Mouse (Mus musculus) embryonic facial prominence, embryonic 13.5 days (tissue): ENCODE data around the gene Iscu. TPM values are rescaled to one million over a fixed set of nuclear protein-coding genes. Genes with fewer than 3 reads are reported as not detected.
"Not testable (repeated sequence)": the region's sequence is repeated elsewhere in the genome, so short reads cannot be mapped to it uniquely, and the experiment has no call there.

Experiments used
- ATAC-seq: fragments of 200-750 bp; cut with Nextera tagmentation; 2 replicates; pipeline ENCODE4 v1.8.0; 2017; ENCODE audit warnings: low read depth; ENCODE audit not compliant: insufficient number of reproducible peaks, insufficient read depth, low FRiP score, low TSS enrichment
- H3K27ac ChIP-seq: fragments of 300-500 bp; sonication (generic); 2 replicates; pipeline ENCODE4 v1.5.1; 2015; ENCODE audit warnings: moderate library complexity, mild to moderate bottlenecking, inconsistent platforms
- H3K27me3 ChIP-seq: fragments of 300-500 bp; sonication (generic); 2 replicates; pipeline ENCODE4 v1.6.1; 2015; ENCODE audit warnings: mild to moderate bottlenecking, inconsistent platforms
- H3K36me3 ChIP-seq: fragments of 300-500 bp; sonication (generic); 2 replicates; pipeline ENCODE4 v1.6.1; 2015; ENCODE audit warnings: mild to moderate bottlenecking, inconsistent platforms
- H3K4me1 ChIP-seq: fragments of 300-500 bp; sonication (generic); 2 replicates; pipeline ENCODE4 v1.6.1; 2015; ENCODE audit warnings: inconsistent platforms
- H3K4me2 ChIP-seq: fragments of 300-500 bp; sonication (generic); 2 replicates; pipeline ENCODE4 v1.6.1; 2015; ENCODE audit warnings: moderate library complexity, mild to moderate bottlenecking, inconsistent platforms
- H3K4me3 ChIP-seq: fragments of 300-500 bp; sonication (generic); 2 replicates; pipeline ENCODE4 v1.5.1; 2015; ENCODE audit warnings: mild to moderate bottlenecking, inconsistent platforms
- H3K9ac ChIP-seq: fragments of 300-500 bp; sonication (generic); 2 replicates; pipeline ENCODE4 v1.6.1; 2015; ENCODE audit warnings: mild to moderate bottlenecking, inconsistent platforms
- H3K9me3 ChIP-seq: fragments of 300-500 bp; sonication (generic); 2 replicates; pipeline ENCODE4 v1.6.1; 2016; ENCODE audit warnings: inconsistent platforms
- WGBS: fragments of 180-500 bp; shearing (Covaris S2); methylation state at CpG from one replicate; pipeline ENCODE4 v1.1.7; 2015; ENCODE audit warnings: mixed read lengths; 5-methylcytosine and 5-hydroxymethylcytosine counted together
- polyA plus RNA-seq: library from polyadenylated mRNA; unstranded; fragments of >200 nt; fragmentation: Nextera tagmentation; extraction: Ambion mirVana; gene quantifications from 2 replicates; pipeline ENCODE4 v1.2.1, GENCODE M21; 2015

Gene Iscu
- polyA plus RNA-seq, 1 experiment from 2014 or later, result 101 TPM

- H3K4me1 ChIP-seq, result 0 out of 2 replicates have a peak, but pooled peaks cover 3% of the 10 kb centered on the region
- no peaks in the 10 kb centered on the region for H3K27me3 ChIP-seq
- H3K36me3 ChIP-seq, result peaks cover 85% of the 10 kb centered on the region
- H3K4me2 ChIP-seq, result no peak overlapping the region
- H3K27ac ChIP-seq, result no peak overlapping the region
- H3K9me3 ChIP-seq, result no peaks in the 10 kb centered on the region
- H3K9ac ChIP-seq, result no peak overlapping the region
- no peak for ATAC-seq
- WGBS, result 96% methylated on average over 2 of the region's 2 CpGs
- no peak overlapping the region for H3K4me3 ChIP-seq
These were observed 11.0 kb upstream of the Iscu start for GRCm38 (mm10) chr5:113761585-113761984.

- H3K27me3 ChIP-seq, result no peaks in the 10 kb centered on the region
- no peaks in the 10 kb centered on the region for H3K9me3 ChIP-seq
- no peak overlapping the region for H3K4me3 ChIP-seq
- no peak overlapping the region for H3K4me2 ChIP-seq
- H3K36me3 ChIP-seq, result peaks cover 82% of the 10 kb centered on the region
- no peak overlapping the region for H3K27ac ChIP-seq
- H3K4me1 ChIP-seq, result peaks cover 9% of the 10 kb centered on the region
- H3K9ac ChIP-seq, result no peak overlapping the region
- no peak for ATAC-seq
- WGBS, result 84% methylated on average over 7 of the region's 7 CpGs
These were observed 8.1 kb upstream of the Iscu start for GRCm38 (mm10) chr5:113764426-113764825.

- peaks cover 69% of the 10 kb centered on the region for H3K36me3 ChIP-seq
- H3K9ac ChIP-seq, result no peak overlapping the region
- no peak for ATAC-seq
These were observed 6.7 kb upstream of the Iscu start for GRCm38 (mm10) chr5:113765641-113766526.

GRCm38 (mm10) chr5:113768806-113769205 is 3.7 kb upstream of the Iscu start:
- Histone ChIP-seq H3K4me3 (no peak overlapping the region), H3K4me2 (no peak overlapping the region), H3K27me3 (no peaks in the 10 kb centered on the region), H3K9me3 (no peaks in the 10 kb centered on the region), H3K4me1 (peaks cover 29% of the 10 kb centered on the region), H3K9ac (no peak overlapping the region), H3K27ac (no peak overlapping the region), H3K36me3 (peaks cover 40% of the 10 kb centered on the region)
- no peak for ATAC-seq
- 87% methylated on average over 8 of the region's 8 CpGs for WGBS

More at GRCm38 (mm10) chr5:113765641-113766526, 6.7 kb upstream of the Iscu start:
- Histone ChIP-seq H3K9me3 (no peaks in the 10 kb centered on the region), H3K27ac (no peak overlapping the region), H3K4me2 (no peak overlapping the region), H3K27me3 (no peaks in the 10 kb centered on the region), H3K4me3 (no peak overlapping the region), H3K4me1 (peaks cover 21% of the 10 kb centered on the region)
- WGBS, result 91% methylated on average over 13 of the region's 13 CpGs

DNA sequence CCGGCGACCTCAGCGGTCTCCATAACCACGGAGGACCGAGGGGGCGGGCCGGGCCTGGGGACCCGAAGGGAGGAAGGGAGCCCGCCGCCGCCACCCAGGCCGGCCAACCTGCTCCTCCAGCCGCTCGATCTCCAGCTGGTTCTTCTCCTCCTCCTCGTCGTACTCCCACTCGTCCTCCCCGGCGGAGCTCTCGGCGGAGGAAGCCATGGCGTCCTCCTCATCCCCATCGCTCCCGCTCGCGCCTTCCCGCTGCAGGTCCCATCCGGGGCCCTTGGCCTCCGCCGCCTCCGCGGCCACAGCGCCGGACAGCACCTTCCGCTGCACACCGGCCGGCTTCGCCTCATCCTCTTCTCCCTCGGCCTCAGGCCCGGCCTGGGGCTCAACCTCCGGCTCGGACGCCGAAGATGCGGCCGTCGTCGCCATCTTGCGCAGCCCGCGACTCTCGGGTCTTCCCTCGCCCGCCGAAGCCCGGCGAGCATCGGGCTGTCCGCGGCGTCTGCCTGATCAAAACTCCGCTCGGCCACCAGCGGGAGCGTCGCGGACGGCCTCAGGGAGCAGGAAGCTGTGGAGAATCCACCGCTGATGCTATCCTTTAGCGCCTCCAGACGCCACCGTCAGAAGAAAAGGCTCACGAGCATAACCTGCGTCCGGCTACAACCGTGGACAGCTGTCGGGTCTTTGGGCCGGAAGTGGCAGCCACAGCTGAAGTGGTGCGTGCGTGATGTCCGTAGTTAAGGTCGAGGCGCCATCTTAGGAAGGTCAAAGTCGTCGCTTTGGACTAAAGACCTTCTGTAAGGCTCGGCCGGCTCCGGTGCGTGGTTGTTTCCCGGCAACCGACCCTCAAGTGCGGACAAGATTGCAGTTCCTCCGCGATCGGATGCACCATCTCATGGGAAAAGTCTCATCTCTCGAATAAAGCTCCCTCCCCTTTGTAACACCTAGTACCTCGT is 1.1 kb upstream of the Iscu start:
- H3K9ac ChIP-seq, result peak overlapping the region; percentile 96
- no peaks in the 10 kb centered on the region for H3K27me3 ChIP-seq
- H3K36me3 ChIP-seq, result peaks cover 49% of the 10 kb centered on the region
- peak overlapping the region; percentile 98 for H3K27ac ChIP-seq
- peaks cover 31% of the 10 kb centered on the region for H3K4me1 ChIP-seq
- H3K9me3 ChIP-seq, result no peaks in the 10 kb centered on the region
- WGBS, result under 1% methylated on average over 97 of the region's 97 CpGs
- H3K4me3 ChIP-seq, result peak overlapping the region; percentile 93
- H3K4me2 ChIP-seq, result peak overlapping the region; percentile 83
- peak; percentile 54 for ATAC-seq

DNA sequence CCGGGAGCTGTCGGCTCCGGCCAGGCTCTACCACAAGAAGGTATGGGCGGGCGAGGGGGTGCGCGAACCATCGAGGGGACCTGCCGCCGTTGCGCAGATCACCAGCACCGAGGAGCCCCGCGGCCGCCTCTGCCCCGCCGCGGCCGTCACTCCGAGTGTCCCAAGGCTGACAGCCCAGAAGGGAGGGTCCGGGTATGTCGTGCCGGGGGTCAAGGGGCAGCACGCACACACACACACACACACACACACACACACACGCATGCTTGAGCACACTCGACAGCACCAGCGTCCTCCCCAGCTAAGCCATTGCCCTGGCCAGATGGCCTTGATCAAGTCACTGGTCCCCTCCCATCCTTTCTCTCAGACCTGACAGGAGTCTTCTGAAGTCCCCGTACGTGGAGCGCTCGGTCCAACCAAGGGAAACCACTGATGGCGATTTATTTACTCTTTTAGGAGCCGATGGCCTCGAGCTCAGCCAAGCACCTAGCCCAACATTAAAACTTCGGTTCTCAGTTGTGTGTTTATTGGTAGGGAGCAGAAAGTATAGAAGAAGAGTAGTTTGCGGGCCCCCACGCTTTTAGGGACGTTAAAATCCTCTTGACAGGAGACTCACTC is 464 bp downstream of the Iscu start:
- Histone ChIP-seq H3K27me3 (no peaks in the 10 kb centered on the region), H3K27ac (peak overlapping the region; percentile 98)

DNA sequence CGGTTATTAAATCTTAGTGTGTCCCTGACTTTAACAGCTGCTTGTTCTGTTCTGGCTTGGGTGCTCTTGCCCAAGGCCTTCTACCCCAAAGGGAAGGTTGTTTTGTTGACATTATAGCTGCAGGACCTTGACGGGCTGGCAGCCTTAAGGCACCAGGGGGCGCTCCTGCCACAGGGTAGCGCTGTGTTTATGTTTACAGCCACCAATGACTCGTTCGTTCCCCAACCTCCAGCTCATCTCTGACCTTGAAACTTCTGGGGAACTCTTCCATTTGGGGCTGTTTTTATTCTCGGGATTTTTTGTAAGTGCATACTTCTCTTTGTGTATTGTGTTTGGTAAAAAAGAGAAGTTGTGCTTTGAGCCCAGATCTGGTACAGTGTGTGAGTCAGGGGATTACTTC is 1.1 kb downstream of the Iscu start:
- WGBS, result 1% methylated on average over 7 of the region's 7 CpGs
- H3K9me3 ChIP-seq, result no peaks in the 10 kb centered on the region
- no peaks in the 10 kb centered on the region for H3K27me3 ChIP-seq
- peaks cover 36% of the 10 kb centered on the region for H3K4me1 ChIP-seq
- H3K4me3 ChIP-seq, result peak overlapping the region; percentile 93
- no peak overlapping the region for H3K27ac ChIP-seq
- H3K9ac ChIP-seq, result peak overlapping the region; percentile 80
- peaks cover 46% of the 10 kb centered on the region for H3K36me3 ChIP-seq
- peak overlapping the region; percentile 83 for H3K4me2 ChIP-seq
- no peak for ATAC-seq

More for the DNA sequence above, 464 bp downstream of the Iscu start:
- peak overlapping the region; percentile 93 for H3K4me3 ChIP-seq
- peak; percentile 8; the same call in 1 of the 2 replicates for ATAC-seq
- under 1% methylated on average over 34 of the region's 38 CpGs for WGBS
- H3K4me2 ChIP-seq, result peak overlapping the region; percentile 83
- H3K9ac ChIP-seq, result peak overlapping the region; percentile 80
- H3K4me1 ChIP-seq, result peaks cover 31% of the 10 kb centered on the region
- no peaks in the 10 kb centered on the region for H3K9me3 ChIP-seq
- H3K36me3 ChIP-seq, result peaks cover 48% of the 10 kb centered on the region

GRCm38 (mm10) chr5:113775585-113775984 is 3.0 kb downstream of the Iscu start:
- H3K4me1 ChIP-seq, result peaks cover 32% of the 10 kb centered on the region
- no peak for ATAC-seq
- H3K27ac ChIP-seq, result no peak overlapping the region
- H3K27me3 ChIP-seq, result no peaks in the 10 kb centered on the region
- peaks cover 42% of the 10 kb centered on the region for H3K36me3 ChIP-seq
- no peak overlapping the region for H3K4me3 ChIP-seq
- no peak overlapping the region for H3K9ac ChIP-seq
- WGBS, result 87% methylated on average over 10 of the region's 10 CpGs
- no peaks in the 10 kb centered on the region for H3K9me3 ChIP-seq
- H3K4me2 ChIP-seq, result no peak overlapping the region

DNA sequence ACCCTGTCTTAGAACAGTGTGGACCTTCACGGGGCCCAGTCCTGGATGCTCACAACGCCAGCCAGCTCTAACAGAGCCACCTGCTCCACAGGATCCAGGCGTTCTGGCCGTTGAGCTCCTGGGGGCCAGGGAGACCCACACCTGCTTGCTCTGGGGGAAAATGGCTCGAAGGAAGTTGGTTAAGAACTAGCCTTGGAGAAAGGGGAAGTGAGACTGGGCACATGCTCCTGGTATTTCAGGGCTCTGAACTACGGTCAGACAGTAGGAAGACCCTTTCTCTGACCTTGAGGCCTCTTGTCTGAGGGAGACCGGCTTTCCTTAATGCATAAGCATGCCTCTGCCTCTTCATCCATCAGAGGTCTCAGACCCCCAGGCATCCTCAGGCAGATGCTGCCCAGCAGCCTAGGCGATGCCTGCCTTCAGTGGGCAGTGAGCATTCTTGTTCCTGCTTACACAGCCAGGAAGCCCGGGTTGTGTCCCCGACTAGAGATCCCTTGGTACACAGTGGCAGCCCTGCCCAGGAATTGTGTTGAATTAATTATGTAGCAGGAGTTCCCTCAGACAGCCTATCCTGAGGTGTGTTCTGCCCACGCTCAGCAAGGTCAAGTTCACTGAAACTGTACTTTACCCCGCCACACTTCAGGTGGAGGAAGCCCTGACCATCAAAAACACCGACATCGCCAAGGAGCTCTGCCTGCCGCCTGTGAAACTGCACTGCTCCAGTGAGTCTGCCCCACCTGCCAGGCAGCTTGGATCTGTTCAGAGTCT is 3.8 kb downstream of the Iscu start:
- no peak overlapping the region for H3K27ac ChIP-seq
- no peaks in the 10 kb centered on the region for H3K9me3 ChIP-seq
- H3K9ac ChIP-seq, result no peak overlapping the region
- peaks cover 38% of the 10 kb centered on the region for H3K4me1 ChIP-seq
- no peaks in the 10 kb centered on the region for H3K27me3 ChIP-seq
- no peak overlapping the region for H3K4me3 ChIP-seq
- 89% methylated on average over 15 of the region's 15 CpGs for WGBS
- H3K4me2 ChIP-seq, result no peak overlapping the region
- H3K36me3 ChIP-seq, result peaks cover 42% of the 10 kb centered on the region
- ATAC-seq, result no peak

DNA sequence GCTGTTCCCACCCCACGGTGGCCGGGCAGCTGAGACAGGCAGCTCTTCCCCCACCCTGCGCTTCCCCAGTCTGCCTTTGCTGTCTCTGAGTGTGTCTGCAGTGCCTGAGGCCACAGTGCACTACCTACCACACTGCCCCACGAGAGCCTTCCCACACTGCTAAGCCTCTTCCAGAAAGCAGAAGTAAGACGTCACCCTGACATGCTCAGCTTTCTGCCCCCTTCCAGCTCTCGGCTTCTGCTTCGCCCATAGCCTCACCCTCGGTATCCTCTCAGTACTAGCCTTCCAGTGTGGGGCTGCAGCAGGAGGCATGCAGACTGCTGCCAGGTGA is 4.3 kb downstream of the Iscu start:
- no peak for ATAC-seq
- Histone ChIP-seq H3K36me3 (peaks cover 42% of the 10 kb centered on the region), H3K4me3 (no peak overlapping the region), H3K27me3 (no peaks in the 10 kb centered on the region), H3K4me1 (peaks cover 38% of the 10 kb centered on the region), H3K4me2 (no peak overlapping the region), H3K9ac (no peak overlapping the region), H3K27ac (no peak overlapping the region), H3K9me3 (no peaks in the 10 kb centered on the region)
- 88% methylated on average over 8 of the region's 8 CpGs for WGBS

DNA sequence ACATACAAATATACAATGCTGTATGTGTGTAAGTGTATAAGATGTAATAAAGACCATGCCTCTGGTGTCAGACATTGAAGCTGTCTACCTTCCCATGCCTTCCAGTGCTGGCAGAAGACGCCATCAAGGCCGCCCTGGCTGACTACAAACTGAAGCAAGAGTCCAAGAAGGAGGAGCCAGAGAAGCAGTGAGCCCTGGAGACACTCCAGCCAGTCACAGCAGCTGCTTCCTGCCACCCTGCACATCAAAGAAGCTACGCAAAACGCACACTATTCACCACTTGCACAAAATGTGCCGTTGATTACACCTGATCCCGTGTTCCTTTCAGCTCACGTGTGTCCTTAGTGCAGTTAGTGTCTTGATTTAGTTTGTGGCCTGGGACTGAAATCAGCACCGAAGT is 5.2 kb downstream of the Iscu start:
- not testable (repeated sequence) for H3K4me3 ChIP-seq, ATAC-seq, H3K27ac ChIP-seq, H3K9ac ChIP-seq, H3K4me2 ChIP-seq, H3K9me3 ChIP-seq, H3K27me3 ChIP-seq
- 87% methylated on average over 8 of the region's 8 CpGs for WGBS
- peaks cover 39% of the 10 kb centered on the region for H3K4me1 ChIP-seq
- H3K36me3 ChIP-seq, result peaks cover 42% of the 10 kb centered on the region
